Mouse (Mus musculus): Measurements from ENCODE around the gene Tjp1.
A peak's percentile ranks its signal among the peaks of the same experiment; 100 is the strongest.

Tjp1 gene

DNA sequence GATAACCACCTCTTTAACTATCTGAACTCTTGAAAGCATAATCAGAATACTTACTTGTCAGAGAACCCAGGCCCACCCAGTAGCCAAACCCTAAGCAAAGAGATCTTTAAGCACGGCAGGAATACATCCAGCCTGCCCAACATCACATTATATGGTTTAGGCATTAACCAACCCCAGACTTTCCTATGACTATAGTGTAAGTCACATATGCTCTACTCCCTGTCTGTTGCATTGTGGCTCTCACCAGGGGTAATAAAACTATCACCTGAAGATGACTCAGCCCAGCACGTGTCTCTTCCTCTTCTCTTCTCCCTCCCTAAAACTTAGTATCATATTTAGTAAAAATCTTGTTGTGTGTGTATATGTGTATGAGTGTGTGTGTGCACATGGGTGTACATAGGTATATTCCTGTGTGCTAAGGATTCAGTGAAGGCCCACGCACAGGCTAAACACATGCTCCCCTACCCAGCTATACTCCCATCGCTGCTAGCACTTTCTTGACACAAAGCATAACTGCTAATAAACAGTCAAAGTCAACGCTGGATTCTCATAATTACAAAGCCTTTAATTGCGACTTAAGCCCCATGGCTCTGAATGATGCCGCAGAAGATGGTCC lies 139.9 kb downstream of the Tjp1 start:
- no peak for DNase-seq (ENCODE audit: low read depth)

DNA sequence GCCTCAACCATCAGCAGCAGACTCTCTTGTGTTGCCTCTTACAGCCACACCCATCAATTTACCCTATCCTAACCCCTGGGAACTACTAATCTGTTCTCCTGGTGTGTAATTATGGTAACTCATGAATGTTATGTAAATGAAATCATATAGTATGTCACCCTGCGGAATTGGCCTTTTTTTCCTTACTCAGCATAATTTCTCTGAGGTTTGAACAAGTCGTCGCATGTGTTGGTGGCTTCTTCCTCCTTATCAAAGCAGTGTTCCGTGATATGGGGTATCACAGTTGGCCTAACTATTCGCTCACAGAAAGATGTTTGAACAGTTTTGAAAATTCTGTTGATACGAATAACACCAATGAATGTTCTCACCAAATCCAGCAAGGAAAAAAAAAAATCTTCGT lies 142.8 kb downstream of the Tjp1 start:
- no peak for DNase-seq (ENCODE audit: low read depth)

DNA sequence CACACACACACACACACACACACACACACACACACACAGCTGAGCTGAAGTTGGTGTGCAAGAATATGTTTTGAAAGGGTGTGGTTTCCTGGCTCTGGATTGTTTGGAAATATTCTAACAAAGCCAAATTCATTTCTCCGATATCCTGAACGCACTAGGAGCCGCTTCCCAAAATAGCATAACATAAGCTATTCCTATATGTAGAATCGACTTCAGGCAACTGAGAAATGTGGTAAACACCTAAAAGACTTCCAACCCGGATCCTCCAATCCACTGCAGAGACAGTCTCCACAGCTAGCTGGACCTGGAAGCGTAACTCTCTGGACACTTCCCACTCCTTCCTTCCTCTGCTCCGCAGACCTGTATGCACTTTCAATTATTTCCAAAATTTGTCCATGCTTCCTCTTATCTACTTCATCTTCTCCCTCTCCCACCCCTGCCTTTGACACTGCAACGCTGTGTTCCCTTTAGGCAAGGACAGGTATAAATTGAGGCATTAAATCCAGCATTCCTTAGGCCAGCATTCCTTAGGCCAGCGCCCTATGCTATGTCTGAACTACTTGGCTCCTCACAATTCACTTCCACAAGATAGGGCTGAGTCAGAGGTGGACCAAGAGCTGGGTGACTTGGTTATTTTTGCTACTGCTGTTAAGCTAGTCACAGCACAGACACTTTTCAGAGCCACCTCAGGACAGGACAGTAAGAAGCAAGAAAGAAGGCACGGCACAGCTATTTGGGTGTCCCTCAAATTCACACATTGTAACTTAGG lies 144.9 kb downstream of the Tjp1 start:
- no peak for DNase-seq (ENCODE audit: low read depth)

DNA sequence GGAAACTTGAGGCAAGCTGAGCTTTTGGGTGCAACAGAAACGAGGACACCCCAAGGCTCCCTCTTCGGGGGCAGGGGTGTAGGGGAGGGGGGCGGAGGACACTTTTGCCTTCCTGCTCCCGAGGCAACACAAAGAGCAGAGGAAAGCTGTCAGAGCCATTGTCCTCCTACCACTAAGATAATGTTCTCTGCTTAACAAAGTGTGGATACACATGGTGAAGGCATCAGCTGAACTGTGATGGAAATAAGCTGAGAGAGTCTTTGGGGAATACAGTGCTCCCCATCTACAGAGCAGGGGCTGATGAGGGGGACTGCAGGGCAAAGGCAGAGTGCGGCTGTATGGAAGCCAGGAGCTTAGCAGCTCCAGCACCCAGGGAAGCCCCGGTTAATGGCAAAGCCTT lies 145.7 kb downstream of the Tjp1 start:
- no peak for DNase-seq (ENCODE audit: low read depth)

DNA sequence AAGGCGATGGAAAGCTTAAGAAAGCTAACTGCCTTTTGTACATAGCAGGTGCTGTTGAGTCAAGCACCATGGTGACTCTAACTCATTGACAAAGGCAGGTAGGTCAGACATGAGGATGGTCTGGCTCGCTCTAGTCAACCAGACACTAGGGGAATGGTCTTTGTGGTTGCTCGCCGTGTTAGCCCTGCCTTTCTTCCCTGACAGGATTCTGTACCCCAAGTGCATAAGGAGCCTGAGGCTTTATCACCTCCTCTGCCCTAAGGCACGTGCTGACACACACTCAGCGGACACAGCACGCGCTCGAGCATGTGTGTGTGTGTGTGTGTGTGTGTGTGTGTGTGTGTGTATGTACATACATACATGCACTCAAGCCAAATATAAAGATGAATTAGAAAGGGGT lies 146.9 kb downstream of the Tjp1 start:
- no peak for DNase-seq (ENCODE audit: low read depth)

DNA sequence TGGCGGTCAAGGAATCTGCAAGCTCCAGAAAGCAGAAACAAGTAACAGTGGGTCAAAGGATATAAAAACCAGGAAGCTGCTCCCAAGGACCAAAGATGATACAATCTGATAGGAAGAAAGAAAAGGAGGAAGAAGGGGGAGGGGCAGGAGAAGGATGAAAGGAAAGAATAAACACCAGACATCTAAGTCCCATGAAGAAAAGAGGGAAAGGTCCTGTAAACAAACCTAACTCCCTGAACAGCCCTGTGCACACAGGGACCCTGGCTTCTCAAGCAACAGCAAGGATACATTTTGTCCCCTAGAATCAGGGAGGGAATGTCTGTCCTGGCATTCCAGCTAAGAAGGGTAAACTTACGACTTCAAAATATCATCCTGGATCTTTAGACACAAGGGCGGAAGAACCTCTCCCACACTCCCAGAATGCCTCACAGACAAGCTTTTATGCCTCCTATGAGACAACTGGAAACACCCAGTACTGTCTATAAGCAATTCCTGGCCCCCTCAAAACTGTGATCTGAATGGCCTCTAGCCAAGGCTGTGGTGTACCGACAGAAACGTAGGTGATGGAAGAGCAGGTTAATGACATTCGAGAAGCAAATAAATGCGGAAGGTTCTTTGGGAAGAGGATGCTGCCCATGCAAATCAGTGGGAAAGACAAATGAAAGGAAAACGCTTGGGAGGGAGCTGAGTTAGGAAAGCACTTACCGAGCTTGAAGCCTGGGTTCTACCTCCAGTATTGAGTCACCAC lies 148.6 kb downstream of the Tjp1 start:
- no peak for DNase-seq (ENCODE audit: low read depth)

DNA sequence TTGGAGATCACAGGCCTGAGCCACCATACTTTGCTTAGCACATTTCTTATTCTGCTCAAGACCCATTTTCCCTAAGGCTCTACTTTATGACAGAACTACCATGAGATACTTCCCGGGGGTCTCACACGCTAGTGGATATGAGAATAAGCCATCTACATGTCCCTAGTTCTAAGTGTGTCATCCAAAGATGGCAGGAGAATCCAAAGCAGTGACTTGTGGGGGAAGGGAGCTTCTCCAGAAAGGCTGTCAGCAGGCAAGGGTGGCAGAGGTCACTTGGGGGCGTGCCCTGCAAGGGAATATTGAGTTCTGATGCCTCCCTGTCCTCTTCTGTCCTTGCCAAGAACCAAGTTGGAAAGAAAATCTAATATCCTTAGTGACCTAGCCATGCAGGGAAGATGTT lies 150.1 kb downstream of the Tjp1 start:
- no peak for DNase-seq (ENCODE audit: low read depth)

DNA sequence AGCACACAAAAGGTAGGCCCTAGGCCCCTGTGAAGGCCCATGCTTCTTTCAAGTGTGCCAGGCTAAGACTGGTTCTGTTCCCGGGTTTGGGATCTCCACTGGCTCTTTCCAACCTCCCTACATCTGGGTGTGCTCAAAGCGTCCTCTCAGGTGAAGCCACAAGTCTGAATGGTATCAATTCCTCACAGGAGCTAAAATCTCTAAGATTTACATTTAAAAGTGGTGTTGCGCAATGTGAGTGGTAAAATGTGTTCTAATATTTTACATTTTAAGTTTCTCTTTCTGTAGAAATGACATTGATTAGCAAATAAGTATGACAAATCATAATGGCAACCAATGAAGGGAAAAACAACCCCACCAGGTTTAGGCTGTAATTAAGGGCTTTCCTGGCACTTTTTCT lies 152.0 kb downstream of the Tjp1 start:
- DNase-seq (ENCODE audit: low read depth), result no peak

DNA sequence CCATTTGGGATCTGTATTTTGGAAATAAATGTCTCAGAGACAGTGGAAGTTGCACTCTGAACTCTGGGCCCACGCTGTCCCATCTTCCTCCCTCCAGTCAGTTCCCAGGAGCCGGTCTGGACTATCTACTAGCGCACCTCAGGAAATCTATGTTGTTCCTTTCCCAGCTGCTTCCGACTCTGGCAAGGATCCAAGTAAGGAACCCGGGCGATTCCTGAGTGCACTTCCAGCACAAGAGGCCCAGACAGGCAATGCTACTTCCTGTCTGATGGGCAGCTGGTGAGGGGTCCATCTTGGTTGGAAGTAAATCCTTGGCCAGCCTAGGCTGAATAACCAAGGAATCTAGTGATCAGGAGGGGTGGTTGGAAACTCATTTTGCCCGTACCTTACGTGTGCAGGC lies 152.4 kb downstream of the Tjp1 start:
- DNase-seq (ENCODE audit: low read depth), result no peak

DNA sequence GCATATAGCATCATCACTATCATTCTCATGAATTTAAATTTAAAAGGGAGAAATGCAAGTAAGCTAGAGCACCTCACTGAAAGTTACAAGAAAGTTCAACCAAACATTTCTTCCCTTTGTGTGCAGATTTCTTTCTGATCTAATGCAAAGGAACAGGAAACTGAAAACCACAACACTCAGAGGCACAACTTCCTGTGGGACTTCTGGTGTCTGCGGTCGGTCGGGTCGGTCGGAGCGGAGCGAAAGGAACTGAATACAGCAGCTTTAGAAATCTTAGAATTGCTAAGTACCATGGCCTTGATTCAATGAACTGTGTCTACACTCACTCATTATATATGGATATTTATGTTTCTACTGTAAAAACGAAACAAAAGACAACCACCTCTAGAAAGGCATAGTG lies 154.2 kb downstream of the Tjp1 start:
- DNase-seq (ENCODE audit: low read depth), result peak; percentile 90

DNA sequence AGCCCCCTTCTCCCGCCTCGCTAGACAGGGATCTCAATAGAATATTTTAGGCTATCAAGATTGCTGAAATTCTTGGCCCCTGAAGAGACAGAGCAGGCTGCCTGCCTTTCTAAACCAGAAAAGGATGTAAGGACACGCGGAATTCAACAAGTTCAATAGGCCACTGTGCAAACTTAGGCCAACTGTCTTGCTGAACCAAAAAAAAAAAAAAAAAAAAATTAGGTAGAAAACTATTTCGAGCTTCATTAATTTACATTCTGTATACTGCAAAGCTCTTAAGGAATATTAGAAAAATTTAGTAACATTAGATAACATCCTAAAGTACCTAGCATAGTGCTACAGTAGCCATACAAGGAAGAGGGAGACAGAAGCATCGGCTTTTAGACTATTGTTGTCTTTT lies 155.8 kb downstream of the Tjp1 start:
- DNase-seq (ENCODE audit: low read depth), result no peak

DNA sequence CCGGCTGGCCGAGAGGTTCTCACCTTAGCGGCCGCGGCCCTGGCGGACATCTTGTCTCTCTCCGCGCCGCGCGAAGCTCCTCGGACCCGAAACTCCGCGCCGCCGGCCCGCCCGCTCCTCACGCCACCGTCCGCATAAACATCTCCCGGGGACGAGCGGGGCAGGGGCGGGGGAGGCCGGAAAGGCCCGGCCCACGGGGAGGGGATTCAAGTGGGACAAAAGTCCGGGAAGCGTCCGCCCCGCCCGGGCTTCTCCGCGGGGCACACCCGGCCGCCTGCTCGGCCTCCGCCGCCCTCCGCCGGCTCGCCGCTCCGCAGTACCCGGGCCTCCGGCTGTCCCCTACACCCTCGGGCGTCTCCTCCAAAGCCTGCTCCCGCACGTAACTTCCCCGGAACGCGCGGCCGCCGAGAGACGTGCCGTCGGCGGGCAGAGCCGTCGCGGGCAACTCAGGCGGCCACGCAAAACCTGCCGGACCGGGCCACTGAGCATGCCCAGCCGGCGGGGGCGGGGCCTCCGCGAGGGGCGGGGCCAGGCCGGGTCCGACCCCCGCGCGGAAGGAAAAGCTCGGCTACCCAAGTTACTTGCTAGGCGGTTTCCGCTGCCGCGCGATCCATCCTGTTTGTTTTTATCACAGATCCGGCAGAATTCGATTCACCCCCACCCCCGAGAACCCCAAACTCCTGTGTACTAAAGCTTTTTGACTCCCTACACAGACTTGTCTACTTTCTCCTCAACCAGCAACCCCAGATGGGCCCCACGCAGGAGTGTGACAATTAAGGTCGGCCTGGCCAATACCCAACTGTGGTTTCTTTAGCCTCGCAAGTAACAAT lies 156.6 kb downstream of the Tjp1 start:
- no peak for DNase-seq (ENCODE audit: low read depth)

DNA sequence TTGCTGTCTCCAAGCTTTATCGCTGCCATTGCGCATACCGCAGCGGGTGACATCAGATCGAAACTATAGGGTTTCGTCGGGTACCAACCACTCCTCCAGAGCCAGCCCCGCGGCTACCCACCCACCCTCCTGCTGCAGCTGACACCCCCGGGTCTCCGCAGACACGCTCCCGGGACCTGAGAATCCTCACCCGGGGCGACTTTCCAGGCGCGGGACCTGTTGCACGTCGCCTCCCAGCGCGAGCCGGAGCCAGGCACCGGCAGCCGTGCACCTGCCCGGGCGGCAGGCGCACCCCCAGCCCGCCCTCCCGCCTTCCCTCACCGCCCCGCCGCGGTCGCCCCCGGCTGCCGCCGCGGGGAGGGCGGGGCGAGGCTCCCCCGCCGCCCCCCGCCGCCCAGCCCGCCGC lies 157.2 kb downstream of the Tjp1 start:
- no peak for DNase-seq (ENCODE audit: low read depth)

DNA sequence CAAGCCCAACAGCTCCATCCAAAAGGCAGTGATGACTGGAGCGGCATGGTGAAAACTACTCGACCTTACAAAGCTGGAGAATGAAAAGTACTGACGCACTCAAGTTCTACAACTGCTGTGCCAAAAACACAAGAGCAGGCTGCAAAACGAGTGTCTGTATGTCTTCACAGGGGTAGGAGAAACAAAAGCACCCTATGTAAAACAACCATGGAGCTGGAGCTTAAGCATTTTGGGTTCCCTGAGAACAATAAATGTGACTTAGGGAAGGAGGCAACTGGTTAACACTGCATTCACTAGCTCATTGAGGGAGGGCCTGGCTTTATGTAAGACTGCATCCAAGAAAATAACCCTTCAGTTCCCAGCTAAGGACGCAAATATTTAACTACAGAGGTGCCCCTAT lies 158.5 kb downstream of the Tjp1 start:
- no peak for DNase-seq (ENCODE audit: low read depth)

DNA sequence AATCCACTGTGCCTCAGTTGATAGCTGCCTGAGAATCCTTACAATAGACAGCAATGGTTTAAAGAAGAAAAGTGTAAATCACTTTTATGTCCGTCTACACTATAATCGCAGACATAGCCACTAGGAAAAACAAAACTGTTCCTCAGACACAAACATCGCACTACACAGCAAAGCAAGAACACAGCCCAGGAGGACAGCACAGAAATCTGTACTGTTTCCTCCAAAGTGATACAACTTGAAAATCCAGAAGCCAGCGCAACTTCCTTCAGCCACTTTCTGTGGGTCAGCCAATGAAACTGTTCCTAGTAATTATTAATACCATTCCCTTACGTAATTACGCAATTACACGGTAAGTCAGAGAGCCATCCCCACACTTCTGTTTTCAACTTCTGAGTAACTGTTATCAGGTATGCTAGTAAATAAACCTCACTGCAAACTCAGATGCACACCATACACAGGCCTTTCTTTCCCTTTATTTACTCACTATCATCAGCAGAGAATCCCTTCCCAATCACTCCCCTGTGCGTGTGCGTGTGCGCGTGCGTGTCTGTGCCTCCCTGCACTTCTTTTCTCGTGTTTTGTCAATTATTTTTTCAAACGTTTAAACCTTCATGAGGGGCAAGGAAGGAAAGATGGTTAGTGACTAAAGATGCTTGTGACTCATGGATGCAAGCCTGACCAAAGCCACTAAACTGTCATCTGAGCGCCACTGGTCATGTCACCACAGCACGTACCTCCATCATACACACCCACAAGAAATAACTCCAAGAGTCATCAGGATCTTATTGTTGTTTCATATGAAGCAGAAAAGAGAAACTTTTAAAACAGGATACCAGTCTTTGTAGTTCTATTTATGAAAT lies 160.0 kb downstream of the Tjp1 start:
- peak; percentile 54 for DNase-seq (ENCODE audit: low read depth)

DNA sequence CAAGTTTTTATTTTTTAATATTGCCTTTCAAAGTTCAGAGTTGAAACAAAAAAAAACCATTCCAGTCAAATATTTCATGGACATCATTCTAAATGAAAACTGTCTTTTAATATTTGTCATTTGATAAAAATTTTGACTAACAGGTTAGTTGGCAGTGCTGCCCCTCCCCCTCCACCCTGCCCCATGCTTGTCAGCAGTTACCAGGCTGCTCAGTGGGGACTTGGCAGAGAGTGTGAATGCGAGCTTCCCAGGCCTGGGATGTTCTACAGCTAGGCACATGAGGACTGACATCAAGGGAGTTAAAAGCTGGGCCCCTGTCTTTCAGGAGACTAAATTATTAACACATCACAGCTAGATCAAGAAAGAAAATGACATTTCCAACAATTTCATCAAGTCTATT lies 161.4 kb downstream of the Tjp1 start:
- no peak for DNase-seq (ENCODE audit: low read depth)

DNA sequence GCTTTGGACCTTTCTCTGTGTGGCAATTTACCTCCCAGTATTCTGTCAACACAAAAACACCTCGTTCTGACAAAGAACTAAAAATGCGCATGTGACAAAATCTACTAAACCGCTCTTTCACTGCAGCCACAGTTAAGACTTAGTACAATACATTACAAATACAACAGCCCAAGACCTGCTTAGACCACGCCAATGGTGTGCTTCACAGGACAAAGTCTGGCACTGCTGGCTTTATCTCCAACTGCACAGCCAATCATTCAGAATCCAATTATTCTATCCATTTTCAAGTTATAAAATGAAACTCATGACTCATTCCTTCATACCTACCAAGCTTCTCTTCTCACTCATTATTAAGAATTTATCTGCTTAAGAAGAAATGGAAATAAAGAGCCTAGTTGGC lies 162.0 kb downstream of the Tjp1 start:
- DNase-seq (ENCODE audit: low read depth), result no peak

DNA sequence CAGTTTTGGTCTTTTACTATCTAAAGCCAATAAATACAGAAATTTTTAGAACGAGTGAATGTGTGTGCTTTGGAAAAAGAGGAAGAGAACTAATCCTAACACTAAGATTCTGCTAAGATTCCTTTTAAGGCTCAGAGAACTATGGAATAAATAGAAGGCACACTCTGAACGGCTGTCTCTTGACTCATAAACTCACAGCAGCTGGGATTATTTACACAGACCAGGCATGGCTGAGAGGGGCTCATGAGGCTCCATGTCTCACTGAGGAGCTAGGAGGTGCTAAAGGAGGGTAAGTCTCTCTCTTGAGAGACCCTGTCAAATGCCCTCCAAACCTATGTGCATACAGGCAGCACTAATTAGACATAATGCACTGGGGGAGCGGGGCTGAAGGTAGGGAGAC lies 167.3 kb downstream of the Tjp1 start:
- no peak for DNase-seq (ENCODE audit: low read depth)

DNA sequence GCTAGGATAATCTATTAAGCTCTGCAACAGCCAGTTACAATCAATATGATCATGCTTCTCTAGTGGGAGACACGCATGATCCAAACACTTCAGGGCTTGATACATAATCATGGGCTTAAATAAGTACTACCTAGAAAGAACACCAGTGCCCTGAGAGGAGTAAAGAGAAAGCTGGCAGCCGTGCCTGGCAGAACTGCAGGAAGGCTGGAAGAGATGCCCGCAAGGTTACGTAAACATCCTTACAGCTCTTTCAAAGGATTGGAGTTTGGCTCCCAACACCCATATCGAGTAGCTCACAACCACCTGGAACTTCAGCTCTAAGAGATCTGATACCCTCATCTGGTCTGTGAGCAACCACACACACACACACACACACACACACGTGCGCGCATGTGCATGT lies 167.8 kb downstream of the Tjp1 start:
- DNase-seq (ENCODE audit: low read depth), result no peak

DNA sequence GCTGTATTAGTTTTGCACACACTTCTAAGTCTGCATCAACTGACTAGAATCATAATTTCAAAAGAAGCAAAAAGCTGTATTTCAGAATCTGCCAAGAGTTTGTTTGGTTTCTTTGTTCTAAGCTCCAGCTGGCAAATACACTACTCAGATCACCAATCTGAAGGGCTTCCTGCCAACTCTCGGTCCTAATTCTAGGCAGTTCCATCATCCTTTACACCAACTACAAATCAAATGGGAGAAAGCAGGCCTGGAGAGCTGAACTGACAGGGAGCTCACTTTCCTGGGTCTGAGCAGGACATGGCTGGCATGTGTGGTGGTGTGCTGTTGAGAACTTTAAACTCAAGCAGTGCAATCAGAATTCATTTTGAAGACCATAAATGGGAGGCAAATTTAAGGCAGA lies 170.0 kb downstream of the Tjp1 start:
- no peak for DNase-seq (ENCODE audit: low read depth)

DNA sequence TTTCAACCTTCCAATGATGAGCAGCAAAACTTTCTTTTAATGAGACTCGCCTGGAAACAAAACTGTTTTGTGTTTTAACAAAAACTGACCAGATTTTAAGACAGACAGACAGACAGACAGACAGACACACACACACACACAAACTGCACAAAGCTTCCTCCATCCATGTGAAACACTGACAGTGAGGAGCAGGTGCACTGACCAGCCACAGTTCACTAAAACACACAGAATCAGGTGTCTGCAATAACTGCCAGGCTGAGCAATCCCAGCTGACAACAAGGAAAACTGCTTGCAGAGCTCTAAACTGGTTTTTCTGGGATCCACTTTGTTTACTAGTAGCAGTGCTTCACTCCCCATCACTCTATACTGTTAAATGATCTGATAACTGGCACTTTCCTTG lies 171.4 kb downstream of the Tjp1 start:
- no peak for DNase-seq (ENCODE audit: low read depth)

DNA sequence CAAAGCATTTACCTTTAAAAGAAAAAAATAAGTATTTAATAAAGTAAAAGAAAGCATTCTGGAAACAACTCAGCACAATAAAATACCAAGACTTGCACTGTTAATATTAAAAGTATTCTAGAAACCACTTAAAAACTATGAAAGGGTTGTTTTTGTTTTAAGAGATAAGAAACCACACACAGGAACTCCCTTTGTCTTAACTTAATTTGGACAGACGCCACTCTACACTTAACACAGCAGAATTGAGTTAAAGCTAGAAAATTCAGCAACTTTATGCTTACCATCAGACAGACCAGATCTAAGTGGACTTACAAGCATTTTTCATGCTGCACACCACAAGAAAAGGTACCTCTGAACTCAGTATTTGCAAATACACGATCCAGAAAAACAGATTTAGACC lies 172.7 kb downstream of the Tjp1 start:
- DNase-seq (ENCODE audit: low read depth), result peak; percentile 58

Measured in 416B (cell line).